Mouse (Mus musculus) cerebellum, adult 9-10 months (tissue): ENCODE data around the gene Nim1k.

Source experiments
- DNase-seq: peaks from one replicate; pipeline ENCODE4 v3.0.0; 2022

Nim1k gene

DNA sequence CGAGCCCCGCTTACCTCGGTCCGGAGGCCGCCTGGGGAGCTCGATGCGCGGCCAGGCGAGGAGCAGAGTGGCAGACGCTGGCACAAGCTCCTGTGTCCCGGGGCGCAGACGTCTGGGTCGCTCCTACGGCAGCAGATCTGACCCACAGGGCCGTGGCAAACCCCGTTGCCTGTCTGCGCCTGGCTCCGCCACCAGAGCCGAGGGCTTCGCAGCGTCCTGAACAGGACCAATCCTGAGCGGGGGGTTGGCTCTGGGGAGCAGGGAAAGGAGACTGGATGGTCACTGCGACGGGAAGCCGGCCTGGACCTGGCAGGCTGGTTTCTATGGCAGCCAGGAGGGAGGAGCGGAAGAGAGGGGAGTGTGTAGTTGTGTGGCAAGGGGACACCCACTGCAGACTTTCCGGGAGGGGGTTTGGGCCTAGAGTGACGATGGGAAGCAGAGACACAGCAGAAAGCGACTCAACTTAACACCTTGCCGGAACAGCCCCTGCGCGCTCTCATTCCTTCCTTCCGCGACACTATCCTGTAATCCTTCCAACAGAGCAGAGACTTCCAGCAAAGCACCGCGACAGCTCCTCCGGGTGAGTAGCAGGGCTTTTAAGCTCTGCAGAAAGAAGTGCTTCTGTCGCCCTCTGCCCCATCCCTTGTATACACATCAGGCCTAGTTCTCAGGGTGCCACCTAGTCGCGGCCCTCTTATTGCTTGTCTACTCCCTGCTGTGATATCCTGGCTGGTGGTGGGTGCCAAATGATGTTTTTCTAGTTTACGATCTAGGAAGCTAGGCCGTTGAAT, at the start of gene Nim1k:
Nim1k (minus strand) TSS at position 202 of the 791 bp plus-strand sequence.
- DNase-seq, result peak; percentile 89

DNA sequence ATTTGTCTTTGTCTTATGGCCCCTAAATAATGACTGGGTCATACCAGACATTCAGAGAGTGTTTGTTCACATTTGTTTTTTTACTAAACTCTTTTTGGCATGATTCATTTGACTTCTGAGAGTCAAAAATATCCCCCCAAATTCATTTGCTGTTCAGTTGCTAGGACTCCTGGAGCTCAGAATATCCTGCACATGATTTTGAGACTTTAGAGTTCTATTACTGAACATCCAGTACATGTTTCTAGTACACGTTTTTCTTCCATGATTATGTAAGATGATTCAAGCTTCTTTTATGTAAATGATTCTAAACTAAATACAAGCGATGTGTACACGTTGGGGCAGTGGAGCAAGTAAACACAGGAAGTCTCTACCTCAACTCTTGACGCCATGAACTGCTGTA, 42.0 kb upstream of the Nim1k start:
- DNase-seq, result no peak

DNA sequence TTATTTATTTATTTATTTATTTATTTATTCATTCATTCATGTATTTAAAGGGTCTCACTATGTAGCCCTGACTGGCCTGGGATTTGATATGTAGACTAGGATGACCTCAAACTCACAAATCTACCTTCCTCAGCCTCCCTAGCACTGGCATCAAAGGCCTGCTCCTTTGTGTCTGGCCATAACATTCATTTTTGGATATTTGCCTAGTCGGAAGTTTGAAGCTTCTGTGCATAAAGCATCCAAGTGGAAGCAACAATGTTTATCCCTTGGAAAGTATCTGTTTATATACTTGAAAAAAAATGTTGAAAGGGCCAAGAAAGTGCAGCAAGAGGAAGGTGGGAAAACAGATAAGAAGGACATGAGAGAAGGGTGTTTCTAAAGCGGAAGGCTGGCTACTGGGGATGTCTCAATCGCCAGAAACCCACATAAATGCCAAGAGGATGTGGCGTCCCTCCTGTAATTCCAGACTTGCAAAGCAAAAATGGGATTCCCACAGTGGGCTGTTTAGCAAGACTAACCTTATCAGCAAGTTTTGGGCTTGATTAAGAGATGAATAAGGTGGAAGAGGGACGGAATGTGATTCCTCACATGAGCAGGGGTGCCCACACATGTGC, 37.2 kb upstream of the Nim1k start:
- DNase-seq, result no peak

DNA sequence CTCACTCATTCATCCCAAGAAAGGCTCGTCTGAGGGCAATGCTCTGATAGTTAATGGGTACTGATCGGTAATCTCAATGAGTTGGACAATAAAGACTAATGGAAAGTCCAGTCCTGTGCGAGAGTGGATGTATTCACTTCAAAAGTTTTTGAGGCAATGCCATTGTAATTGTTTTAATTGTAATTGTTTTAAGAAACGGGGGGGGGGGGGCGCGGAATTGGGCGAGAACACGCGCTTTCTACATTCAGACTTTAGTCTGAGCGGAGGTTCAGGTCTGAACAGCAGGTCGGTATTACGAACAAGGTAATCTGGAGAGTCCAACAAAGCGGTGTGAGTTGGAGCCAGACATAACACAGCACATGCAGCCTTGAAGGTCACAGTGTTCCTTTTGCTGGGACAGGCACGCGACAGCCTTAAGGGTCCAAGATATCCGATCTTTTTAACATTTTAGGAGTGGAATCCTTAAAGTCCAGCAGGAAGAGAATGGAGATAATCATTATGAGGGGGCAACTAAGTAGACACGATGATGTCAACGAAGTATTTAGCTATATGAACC, 36.0 kb upstream of the Nim1k start:
- DNase-seq, result peak; percentile 39

DNA sequence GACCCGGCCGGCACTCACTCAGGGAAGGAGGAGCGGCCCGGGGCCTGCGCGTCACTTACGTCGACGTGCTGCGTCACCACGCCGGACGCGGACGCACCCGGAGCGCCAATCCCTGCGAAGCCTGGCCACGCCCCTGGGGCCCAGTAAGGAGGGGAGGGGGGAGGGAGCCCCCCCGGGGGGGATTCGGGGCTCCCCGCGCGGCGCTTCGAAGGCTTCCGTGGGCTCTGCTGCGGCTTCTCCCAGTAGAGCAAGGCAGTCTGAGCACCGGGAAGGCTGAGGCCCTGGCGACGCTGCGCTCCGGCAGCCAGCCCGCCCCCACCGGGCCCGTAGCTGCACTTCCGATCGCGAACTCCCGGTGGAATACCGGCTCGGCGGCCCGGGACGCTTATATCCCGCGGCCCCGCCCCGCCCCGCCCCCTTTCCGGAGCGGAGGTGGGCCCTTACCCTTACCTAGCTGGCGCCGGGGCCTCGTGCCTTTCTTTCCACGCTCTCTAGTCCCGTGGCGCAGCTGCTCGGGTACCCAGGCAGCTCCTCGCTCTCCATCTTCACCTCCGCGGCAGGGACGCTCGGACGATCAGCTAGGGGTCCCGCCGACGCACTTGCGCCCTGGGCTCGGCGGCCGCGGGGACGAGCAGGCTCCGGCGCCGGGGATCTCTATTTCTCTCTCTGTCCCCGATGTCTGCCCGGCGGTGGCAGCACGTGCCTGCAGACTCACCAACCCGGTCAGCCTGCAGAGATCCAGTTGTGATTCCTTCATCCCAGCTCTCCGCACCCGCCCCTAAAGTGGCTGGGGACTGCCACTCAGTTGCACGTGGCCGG, 35.3 kb upstream of the Nim1k start, which contains the start of gene Zfp131:
Zfp131 (minus strand) TSS at position 129 of the 819 bp plus-strand sequence.
- DNase-seq, result peak; percentile 92

DNA sequence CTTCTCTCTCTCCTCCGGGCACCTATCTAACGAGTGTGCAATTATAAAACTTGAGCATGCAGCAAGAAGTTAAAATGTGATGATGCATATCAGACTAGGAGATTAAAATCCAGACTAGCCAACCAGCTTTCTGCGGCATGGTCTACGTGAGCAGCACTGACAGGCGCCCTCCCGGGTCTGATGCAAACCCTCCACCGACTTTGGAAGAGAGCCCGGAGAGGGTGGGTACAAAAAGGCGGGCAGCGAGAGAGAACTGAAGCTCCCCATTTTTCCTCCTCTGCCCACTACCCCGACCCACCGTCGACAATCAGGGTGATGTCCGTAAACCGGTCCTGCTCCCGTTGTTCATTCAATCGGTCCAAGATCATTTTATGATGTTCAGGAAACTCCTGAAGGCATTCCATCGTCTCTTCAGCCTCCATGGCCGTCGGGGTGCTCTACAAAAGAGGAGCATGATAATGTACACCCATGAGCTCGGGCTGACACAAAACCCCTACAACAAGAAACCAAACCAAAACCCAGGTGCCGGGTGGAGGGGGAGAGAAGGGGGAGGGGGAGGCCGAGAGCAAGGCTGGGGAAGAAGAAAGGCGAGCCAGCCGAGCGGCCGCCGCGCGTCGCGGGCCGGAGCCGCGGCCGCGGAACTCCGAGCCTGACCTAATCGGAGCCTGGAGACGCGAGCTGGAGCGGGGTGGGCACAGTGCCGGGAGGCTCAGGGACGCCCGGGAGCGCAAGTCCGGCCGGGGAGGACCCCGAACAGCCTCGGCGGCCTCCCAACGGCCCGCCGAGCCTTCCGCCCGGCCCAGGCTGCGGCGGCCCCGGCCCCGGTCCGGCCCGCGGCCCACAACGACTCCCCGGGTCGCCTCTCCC, 34.4 kb upstream of the Nim1k start:
- peak; percentile 81 for DNase-seq

DNA sequence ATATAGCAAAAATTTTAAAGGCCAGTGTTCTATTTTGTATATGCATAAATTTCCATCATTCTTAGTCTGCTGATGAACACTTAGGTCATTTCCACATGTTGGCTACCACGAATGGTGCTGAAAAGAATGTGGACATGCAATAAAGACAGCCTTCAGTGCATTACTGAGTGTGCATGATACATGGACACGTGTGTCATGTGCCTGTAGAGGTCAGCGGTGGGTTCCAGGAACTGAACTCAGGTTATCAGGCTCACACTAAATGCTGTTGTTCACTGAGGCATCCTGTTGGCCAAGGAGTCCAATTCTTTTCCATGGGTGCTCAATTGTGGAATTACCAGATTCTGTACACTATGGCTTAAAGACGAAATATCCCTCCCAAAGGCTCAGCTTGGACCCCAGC, 27.9 kb upstream of the Nim1k start:
- no peak for DNase-seq

DNA sequence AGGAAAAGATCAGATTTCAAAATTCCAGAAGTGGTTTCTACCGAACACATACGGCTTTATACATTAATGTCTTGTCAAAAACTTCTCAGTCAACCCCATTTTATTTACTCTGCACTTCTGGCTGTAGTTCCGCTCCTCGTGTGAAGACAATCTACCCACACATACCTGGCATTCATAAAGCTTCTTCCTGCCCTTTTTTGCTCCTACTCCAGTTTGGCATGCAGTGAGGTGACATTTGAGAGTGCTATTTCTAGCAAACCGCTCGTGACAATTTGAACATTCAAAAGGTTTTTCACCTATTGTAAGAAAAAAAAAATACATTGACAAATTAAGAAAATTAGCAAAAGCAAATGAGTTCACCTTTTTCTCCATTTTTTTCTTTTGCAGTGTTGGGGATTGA, 12.9 kb upstream of the Nim1k start:
- DNase-seq, result no peak

DNA sequence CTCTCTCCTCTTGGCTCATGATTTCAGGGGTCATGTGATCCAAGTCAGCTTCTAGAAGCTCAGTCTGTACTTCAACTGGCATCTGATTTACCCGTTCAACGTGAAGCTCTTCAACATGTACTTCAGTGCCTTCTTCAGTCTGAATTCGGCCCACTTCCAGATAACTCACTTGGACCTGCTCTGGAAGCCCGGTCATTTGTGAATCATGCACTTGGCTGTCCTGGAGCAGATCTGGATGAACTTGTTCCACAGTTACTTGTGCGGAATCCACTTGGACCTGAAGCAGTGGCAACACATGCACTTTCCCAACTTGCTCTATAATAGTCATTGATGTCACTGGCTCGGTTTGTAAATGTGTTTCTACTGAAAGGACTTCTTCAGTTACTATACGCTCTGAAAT, 10.8 kb upstream of the Nim1k start:
- DNase-seq, result no peak

DNA sequence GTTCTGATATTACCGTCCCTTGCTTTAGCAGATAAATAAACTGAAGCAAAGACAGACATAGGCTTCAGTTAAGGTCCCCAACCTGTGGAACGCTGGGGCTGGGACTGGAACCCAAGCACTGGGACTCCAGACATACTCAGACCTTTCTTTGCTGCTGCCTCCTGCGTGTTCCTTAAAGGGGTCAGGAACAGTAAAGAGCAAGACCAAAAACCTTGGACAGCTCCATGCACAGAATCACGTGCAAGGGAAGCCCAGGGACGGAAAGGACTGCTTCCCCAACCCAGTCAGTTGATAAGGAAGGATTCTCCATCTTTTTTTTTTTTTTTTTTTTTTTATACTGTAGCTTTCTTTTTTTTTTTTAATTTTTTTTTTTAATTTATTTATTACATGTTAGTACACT, 1.1 kb upstream of the Nim1k start:
- no peak for DNase-seq

DNA sequence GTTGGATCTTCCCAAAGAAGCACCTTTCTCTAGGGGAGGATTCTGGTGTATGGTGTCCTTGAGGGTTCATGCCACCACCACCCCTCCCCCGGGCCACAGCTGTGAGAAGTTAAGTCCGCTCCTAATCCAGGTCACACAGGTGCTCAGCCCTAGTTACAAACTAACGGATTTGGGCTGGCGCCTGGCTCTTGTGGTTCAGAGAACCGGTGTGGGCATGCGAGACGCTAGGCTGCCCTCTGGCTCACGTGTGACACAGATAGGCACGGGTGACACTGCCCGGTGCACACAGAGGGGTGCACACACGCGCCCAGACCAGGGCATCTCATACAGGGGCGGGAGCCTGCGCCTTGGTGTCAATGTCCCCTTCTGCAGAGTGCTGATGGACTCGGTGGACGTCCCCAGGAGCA, 538 bp downstream of the Nim1k start:
- peak; percentile 71 for DNase-seq

DNA sequence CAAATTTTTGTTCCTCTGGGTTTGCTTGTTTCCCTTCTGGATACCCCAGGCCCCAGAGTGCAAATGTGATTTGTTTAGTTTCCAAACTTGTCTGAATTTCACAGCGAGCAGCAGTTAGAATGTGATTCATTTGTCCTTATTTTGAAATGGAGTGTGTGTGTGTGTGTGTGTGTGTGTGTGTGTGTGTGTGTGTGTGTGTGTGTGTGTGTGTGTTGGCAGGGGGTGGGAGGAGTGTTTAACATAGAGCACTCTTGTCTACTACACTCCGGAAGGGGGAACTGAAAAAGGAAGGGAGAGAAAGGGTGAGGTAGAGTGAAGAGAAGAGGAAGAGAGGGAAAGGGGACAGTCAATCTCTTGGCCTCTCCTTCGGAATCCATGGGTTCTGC, 1.1 kb downstream of the Nim1k start:
- no peak for DNase-seq

DNA sequence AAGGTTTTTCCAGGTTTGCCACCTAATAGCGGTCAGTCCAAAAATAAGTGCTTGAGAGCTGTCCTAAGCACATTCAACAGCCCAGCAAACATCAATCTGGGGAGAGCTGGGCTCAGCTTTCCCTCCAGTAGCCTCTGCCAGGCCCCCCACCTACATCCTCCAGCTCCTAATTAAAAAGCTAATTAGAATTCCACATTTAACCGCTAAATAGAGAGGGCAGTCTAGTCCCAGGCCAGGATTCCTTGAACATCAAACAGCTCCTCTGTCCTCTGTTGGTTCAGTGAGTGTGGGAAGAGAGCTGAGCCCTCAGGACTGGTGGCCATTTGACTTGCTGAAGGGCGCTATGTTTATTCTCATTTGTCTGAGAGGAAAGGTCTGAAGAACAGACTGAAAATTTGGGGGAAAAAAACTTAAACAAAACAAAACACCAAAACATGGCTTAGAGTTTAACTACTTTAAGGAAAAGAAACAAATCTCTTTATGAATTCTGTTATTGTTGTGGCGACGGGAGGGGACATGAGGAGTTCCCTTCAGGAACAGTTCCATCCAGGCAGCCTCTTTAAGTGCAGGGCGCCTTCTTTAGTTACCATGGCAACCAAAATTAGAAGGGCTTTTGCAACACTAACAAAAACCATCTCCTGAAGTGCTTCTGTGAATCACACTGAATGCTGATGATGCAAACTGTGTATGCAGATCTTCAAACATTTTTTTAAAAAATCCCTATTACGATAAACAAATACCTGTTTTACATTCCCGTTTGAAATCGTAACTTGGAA, 1.6 kb downstream of the Nim1k start:
- no peak for DNase-seq

DNA sequence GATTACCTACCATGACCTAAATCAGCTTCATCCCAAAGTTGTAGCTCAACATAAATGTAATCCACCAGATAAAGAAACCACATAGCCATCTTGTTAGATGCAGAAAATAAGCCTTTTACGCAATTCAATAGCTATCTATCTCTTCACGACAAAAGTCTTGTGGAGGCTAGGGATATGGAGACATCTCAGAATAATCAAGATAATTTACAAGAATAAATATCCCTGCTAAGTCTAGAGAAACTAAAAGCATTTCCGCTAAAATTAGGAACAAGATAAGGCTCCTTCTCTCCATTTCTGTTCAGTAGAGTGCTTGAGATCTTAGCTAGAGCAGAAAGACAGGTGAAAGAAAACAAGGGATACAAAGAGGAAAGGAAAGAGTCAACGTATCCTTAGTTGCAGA, 8.8 kb downstream of the Nim1k start:
- DNase-seq, result no peak

DNA sequence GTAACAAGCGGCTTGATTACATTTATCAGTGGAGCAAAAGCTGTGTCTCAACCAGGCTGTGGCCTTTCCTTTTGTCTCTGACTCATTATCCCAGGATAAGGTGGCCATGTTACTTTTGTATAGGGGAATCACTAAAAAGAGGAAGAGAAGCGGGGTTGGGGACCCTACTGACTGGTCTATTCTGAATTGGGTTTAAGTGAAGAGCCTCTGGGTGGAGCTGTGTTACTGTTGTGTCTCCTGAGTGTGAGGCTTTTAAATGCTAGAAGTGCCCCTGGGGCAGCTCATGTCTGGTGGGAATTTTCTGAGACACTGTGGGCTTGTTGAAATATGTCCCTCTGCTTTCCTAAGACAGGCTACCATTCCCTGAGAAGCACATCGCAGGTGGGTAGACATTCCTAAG, 12.2 kb downstream of the Nim1k start:
- DNase-seq, result no peak

DNA sequence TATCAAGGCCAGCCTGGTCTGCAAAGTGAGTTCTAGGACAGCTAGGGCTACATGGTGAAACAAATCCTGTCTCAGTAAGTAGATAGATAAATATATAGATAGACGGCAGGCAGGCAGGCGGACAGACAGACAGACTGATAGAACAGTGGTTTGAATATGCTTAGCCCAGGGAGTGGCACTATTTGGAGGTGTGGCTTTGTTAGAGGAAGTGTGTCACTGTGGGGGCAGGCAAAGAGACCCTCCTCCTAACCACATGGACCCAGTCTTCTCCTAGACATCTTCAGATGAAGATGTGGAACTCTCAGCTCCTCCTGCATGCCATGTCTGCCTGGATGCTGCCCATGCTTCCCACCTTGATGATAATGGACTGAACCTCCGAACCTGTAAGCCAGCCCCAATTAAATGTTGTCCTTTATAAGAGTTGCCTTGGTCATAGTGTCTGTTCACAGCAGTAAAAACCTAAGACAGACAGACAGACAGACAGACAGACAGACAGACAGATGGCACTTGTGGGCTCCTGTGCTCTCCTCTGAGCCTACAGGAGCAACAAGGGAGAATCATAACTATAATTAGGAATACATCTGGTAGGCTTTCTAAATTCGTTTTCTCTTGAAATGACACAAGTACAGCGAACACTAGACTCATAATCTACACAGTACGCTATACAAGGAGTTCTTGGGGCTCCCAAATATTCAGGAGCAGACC, 12.8 kb downstream of the Nim1k start:
- DNase-seq, result no peak

DNA sequence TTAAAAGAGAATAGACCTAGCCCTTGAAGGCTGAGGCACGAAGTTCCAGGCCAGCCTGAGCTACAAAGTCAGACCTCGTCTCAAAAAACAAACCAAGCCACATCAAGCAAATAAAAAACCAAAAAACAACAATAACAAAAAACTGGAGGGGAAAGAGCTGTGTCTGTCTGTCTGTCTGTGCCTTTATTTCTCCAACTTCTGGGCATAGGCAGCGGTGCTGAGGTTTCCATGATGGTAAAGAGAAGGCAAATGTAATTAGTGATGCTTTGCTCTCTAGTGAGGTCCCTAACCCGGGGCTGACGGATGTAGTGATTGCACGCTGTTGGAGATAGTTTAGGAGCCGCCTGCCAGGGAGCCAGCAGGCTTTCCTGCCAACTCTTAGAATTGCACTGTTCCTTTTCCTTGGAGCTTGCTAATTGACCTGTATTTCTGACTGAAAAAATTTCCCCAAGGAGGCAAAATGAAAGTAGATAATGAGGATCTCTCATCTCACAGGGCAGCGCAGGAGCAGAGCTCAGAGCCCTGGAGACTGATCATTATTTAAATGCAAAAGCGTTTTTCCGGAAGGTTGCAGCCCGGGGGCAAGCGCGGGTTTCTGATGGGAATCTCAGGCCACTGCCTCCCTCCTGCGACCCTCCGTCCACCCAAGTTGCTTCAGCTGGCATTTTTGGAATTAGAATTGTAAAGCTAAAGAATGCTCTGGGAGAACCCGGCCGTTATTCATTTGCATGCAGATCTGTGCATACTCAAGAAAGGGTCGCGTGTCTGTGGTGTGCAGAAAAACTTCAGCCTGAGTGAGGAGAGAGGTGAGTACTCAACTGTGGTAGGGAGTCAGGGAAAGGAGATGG, 14.1 kb downstream of the Nim1k start:
- no peak for DNase-seq

DNA sequence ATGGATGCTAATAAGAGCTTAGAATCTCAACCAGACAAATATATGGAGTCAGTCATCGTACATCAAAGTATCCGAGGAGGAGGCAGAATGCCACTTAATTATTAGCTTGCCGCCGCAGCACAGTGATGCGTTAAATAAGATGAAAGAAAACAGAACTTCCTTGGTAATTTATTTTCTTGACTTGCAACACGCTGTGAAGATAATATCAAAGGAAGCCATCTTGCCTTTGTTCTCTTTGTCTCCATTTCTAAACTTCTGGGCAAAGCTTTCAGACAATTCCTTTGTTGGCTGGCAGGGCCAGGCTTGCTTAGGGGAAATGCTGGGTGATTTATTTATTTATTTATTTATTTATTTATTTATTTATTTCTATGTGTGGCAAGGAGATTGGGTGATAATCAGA, 24.2 kb downstream of the Nim1k start:
- no peak for DNase-seq

DNA sequence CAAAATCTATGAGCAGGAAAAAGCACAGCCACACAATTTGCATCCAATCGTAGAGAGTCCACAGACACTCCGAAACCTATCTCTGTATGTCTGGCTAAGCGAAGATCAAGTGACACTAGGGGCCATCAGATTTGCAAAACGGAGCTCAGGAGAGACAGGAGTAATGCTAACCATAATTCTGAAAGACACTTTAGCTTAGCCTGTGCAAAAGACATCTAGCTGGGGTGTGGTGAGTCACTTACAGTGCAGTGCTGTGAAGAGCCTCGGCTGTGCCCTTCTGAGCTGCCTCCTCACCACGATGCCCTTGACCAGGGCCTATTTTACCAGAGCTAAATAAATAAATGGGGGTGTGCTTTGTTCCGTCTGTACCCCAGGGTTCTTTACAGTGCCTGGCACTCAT, 26.3 kb downstream of the Nim1k start:
- DNase-seq, result no peak
